Mouse (Mus musculus): ENCODE data around the gene Evi2b. TPM values are rescaled to one million over a fixed set of nuclear protein-coding genes. Genes with fewer than 3 reads are reported as not detected.

Evi2b gene
- polyA plus RNA-seq, 1 experiment from 2014 or later, result 0.39 TPM

DNA sequence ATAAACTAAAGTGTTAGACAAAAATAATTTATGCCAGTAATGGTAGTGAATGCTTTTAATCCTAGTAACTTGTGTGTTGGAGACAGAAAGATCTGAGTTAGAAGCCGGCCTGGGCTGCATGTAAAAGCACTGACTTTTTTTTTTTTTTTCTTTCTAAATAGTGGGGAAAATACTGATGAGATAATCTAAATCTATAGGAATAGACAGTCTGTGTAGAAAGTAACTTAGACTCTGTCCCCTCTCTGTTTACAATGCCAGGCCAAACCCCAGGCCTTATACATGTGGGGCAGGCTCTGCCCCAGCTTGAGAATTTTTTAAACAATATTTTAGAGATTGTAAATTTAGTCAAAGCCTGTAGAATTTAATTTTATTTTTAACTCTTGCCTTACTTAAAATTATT is 618 bp downstream of the Evi2b start:
- no peak overlapping the region for H3K27ac ChIP-seq (replicated peaks in 1 of 2; ENCODE audit: control insufficient read depth in 1 of 2, insufficient read depth in 1 of 2, low read depth in 2 of 2, low read length in 2 of 2)
- H3K4me3 ChIP-seq (ENCODE audit: control insufficient read depth in 1 of 2, insufficient read depth in 1 of 2, low read depth in 1 of 2, low read length in 2 of 2), result no peak overlapping the region
- no peaks in the 10 kb centered on the region for H3K9me3 ChIP-seq (ENCODE audit: control insufficient read depth, low read length)
- H3K4me2 ChIP-seq (ENCODE audit: low read length), result no peak overlapping the region
- H3K36me3 ChIP-seq (ENCODE audit: control insufficient read depth, insufficient read depth, low read length), result peaks cover 3% of the 10 kb centered on the region; the same call in 1 of the 2 replicates
- no peak overlapping the region for H3K9ac ChIP-seq (ENCODE audit: low read length)
- no peak for ATAC-seq (ENCODE audit: insufficient number of reproducible peaks, insufficient read depth, low FRiP score, low read depth)
- H3K4me1 ChIP-seq (ENCODE audit: control insufficient read depth in 2 of 2, insufficient read depth in 2 of 2, low read length in 2 of 2), result peaks cover 6 to 10% of the 10 kb centered on the region in 2 experiments; a peak in 3 of 4 replicates
- H3K27me3 ChIP-seq (ENCODE audit: control insufficient read depth, insufficient read depth, low read length), result no peaks in the 10 kb centered on the region
- 84% methylated on average over 1 of the region's 1 CpGs for WGBS

DNA sequence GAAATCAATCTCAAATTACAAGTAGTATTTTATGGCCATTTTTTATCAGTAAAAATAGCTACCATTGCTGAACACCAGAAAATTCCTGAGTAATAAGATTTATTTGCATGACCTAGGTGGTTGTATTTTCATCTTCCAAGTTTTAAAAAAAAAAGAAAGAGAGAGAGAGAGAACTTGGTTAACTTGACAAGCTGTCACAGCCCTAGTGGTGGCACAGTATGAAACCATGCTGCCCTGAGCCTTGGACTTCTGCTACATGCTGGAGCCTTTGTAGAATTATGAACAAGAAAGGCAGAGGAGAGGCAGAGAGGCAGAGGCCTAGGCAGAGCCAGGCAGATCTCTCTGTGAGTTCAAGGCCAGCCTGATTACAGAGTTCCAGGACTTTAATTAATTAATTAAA is 1.6 kb downstream of the Evi2b start:
- Histone ChIP-seq H3K9me3 (ENCODE audit: control insufficient read depth, low read length) (no peaks in the 10 kb centered on the region), H3K27ac (replicated peaks in 1 of 2; ENCODE audit: control insufficient read depth in 1 of 2, insufficient read depth in 1 of 2, low read depth in 2 of 2, low read length in 2 of 2) (no peak overlapping the region), H3K27me3 (ENCODE audit: control insufficient read depth, insufficient read depth, low read length) (no peaks in the 10 kb centered on the region), H3K4me1 (ENCODE audit: control insufficient read depth in 2 of 2, insufficient read depth in 2 of 2, low read length in 2 of 2) (peaks cover under 1 to 4% of the 10 kb centered on the region in 2 experiments; a peak in 3 of 4 replicates), H3K4me3 (ENCODE audit: control insufficient read depth in 1 of 2, insufficient read depth in 1 of 2, low read depth in 1 of 2, low read length in 2 of 2) (no peak overlapping the region), H3K9ac (ENCODE audit: low read length) (no peak overlapping the region), H3K4me2 (ENCODE audit: low read length) (no peak overlapping the region), H3K36me3 (ENCODE audit: control insufficient read depth, insufficient read depth, low read length) (0 out of 2 replicates have a peak, but pooled peaks cover 3% of the 10 kb centered on the region)
- ATAC-seq (ENCODE audit: insufficient number of reproducible peaks, insufficient read depth, low FRiP score, low read depth), result no peak

DNA sequence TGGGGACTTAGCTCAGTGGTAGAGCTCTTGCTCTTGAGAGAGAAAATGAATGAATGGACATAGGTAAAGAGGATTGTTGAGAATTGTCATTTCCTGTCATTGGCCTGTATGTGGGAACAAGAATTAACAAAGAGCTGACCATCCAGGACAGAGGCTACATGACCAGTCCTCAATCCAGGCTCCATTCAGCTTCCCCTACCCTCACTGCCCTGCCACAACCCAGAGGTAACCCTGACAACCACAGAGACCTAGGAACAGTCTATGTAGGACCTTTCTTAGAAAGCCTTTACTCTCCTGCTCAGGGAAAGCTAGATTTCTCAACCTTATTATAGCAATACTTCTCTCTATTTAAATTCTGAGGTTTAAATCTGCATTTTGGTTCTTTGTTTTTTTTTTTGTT is 2.8 kb downstream of the Evi2b start:
- Histone ChIP-seq H3K27ac (replicated peaks in 1 of 2; ENCODE audit: control insufficient read depth in 1 of 2, insufficient read depth in 1 of 2, low read depth in 2 of 2, low read length in 2 of 2) (no peak overlapping the region), H3K9me3 (ENCODE audit: control insufficient read depth, low read length) (no peaks in the 10 kb centered on the region), H3K9ac (ENCODE audit: low read length) (no peak overlapping the region), H3K4me1 (ENCODE audit: control insufficient read depth in 2 of 2, insufficient read depth in 2 of 2, low read length in 2 of 2) (no peaks in the 10 kb centered on the region; a peak in 1 of 4 replicates), H3K36me3 (ENCODE audit: control insufficient read depth, insufficient read depth, low read length) (0 out of 2 replicates have a peak, but pooled peaks cover 3% of the 10 kb centered on the region), H3K4me2 (ENCODE audit: low read length) (no peak overlapping the region), H3K4me3 (ENCODE audit: control insufficient read depth in 1 of 2, insufficient read depth in 1 of 2, low read depth in 1 of 2, low read length in 2 of 2) (no peak overlapping the region), H3K27me3 (ENCODE audit: control insufficient read depth, insufficient read depth, low read length) (no peaks in the 10 kb centered on the region)
- ATAC-seq (ENCODE audit: insufficient number of reproducible peaks, insufficient read depth, low FRiP score, low read depth), result no peak

DNA sequence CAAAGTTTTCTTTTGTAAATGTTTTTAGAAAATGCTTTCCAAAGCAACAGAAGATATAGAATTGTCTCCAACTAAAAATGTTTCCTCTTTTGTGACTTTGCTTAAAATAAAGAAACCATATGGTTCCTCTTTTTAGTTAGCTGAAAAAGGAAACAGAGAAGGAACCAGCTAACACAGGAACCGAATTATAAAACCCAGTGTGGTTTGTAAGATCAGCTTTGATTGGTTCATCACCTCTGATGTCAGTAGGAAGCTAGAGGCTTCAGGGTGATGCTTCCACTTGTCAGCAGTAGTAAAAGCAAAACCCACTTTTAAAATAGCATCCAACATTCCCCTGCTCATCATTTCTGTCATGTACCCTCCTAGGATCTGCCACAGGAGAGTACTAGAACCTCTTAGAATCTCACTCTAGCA is 3.7 kb downstream of the Evi2b start:
- Histone ChIP-seq H3K27ac (replicated peaks in 1 of 2; ENCODE audit: control insufficient read depth in 1 of 2, insufficient read depth in 1 of 2, low read depth in 2 of 2, low read length in 2 of 2) (no peak overlapping the region), H3K4me2 (ENCODE audit: low read length) (no peak overlapping the region), H3K4me3 (ENCODE audit: control insufficient read depth in 1 of 2, insufficient read depth in 1 of 2, low read depth in 1 of 2, low read length in 2 of 2) (no peak overlapping the region), H3K9me3 (ENCODE audit: control insufficient read depth, low read length) (no peaks in the 10 kb centered on the region), H3K9ac (ENCODE audit: low read length) (no peak overlapping the region), H3K27me3 (ENCODE audit: control insufficient read depth, insufficient read depth, low read length) (no peaks in the 10 kb centered on the region), H3K36me3 (ENCODE audit: control insufficient read depth, insufficient read depth, low read length) (0 out of 2 replicates have a peak, but pooled peaks cover 3% of the 10 kb centered on the region), H3K4me1 (ENCODE audit: control insufficient read depth in 2 of 2, insufficient read depth in 2 of 2, low read length in 2 of 2) (no peaks in the 10 kb centered on the region; a peak in 1 of 4 replicates)
- no peak for ATAC-seq (ENCODE audit: insufficient number of reproducible peaks, insufficient read depth, low FRiP score, low read depth)
- WGBS, result 71% methylated on average over 1 of the region's 1 CpGs

DNA sequence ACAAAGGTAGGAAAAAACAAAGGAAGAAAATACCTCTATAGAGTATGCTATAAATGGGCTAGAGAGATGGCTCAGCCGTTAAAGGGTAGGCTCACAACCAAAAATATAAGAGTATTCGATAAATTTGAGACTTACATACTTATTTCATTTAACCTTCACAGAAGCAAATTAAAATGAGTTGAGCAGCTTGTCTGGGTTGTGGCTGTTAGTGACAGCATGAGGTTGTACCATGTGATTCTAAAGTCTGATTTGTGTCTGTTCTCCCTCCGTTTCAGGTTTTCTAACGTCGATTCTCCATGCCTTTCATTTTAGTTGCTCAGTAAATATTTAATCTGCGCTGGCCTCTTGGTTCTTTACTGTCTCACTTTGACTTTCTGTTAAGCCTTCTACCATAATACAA is 4.3 kb downstream of the Evi2b start:
- H3K4me1 ChIP-seq (ENCODE audit: control insufficient read depth in 2 of 2, insufficient read depth in 2 of 2, low read length in 2 of 2), result no peaks in the 10 kb centered on the region; a peak in 1 of 4 replicates
- 91% methylated on average over 6 of the region's 6 CpGs for WGBS
- H3K27ac ChIP-seq (replicated peaks in 1 of 2; ENCODE audit: control insufficient read depth in 1 of 2, insufficient read depth in 1 of 2, low read depth in 2 of 2, low read length in 2 of 2), result no peak overlapping the region
- H3K4me3 ChIP-seq (ENCODE audit: control insufficient read depth in 1 of 2, insufficient read depth in 1 of 2, low read depth in 1 of 2, low read length in 2 of 2), result no peak overlapping the region
- no peaks in the 10 kb centered on the region for H3K27me3 ChIP-seq (ENCODE audit: control insufficient read depth, insufficient read depth, low read length)
- ATAC-seq (ENCODE audit: insufficient number of reproducible peaks, insufficient read depth, low FRiP score, low read depth), result no peak
- no peaks in the 10 kb centered on the region for H3K9me3 ChIP-seq (ENCODE audit: control insufficient read depth, low read length)
- 0 out of 2 replicates have a peak, but pooled peaks cover 3% of the 10 kb centered on the region for H3K36me3 ChIP-seq (ENCODE audit: control insufficient read depth, insufficient read depth, low read length)
- no peak overlapping the region for H3K9ac ChIP-seq (ENCODE audit: low read length)
- no peak overlapping the region for H3K4me2 ChIP-seq (ENCODE audit: low read length)

DNA sequence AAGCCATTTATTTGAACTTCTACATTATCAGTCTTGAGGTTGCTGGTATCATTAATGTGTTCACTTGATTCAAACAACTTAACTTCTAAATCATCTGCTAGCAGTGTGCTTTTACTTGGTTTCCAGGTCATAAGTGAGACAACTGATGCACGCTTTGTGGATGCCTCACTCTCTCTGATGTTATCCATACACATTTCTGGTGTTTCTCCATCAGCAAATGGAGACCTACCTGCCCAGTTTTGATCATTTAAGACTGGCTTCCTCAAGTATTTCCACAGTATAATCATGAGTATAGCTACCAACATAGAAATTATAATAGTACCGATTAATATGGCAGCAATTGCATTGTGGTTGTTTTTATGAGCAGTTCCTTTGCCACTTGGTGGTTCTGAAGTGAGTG is 7.8 kb downstream of the Evi2b start:
- H3K4me3 ChIP-seq (ENCODE audit: control insufficient read depth in 1 of 2, insufficient read depth in 1 of 2, low read depth in 1 of 2, low read length in 2 of 2), result no peak overlapping the region
- no peaks in the 10 kb centered on the region for H3K27me3 ChIP-seq (ENCODE audit: control insufficient read depth, insufficient read depth, low read length)
- ATAC-seq (ENCODE audit: insufficient number of reproducible peaks, insufficient read depth, low FRiP score, low read depth), result no peak
- H3K36me3 ChIP-seq (ENCODE audit: control insufficient read depth, insufficient read depth, low read length), result no peaks in the 10 kb centered on the region
- no peak overlapping the region for H3K4me2 ChIP-seq (ENCODE audit: low read length)
- H3K27ac ChIP-seq (replicated peaks in 1 of 2; ENCODE audit: control insufficient read depth in 1 of 2, insufficient read depth in 1 of 2, low read depth in 2 of 2, low read length in 2 of 2), result no peak overlapping the region
- 94% methylated on average over 2 of the region's 2 CpGs for WGBS
- no peak overlapping the region for H3K9ac ChIP-seq (ENCODE audit: low read length)
- no peaks in the 10 kb centered on the region for H3K4me1 ChIP-seq (ENCODE audit: control insufficient read depth in 2 of 2, insufficient read depth in 2 of 2, low read length in 2 of 2)
- no peaks in the 10 kb centered on the region for H3K9me3 ChIP-seq (ENCODE audit: control insufficient read depth, low read length)

DNA sequence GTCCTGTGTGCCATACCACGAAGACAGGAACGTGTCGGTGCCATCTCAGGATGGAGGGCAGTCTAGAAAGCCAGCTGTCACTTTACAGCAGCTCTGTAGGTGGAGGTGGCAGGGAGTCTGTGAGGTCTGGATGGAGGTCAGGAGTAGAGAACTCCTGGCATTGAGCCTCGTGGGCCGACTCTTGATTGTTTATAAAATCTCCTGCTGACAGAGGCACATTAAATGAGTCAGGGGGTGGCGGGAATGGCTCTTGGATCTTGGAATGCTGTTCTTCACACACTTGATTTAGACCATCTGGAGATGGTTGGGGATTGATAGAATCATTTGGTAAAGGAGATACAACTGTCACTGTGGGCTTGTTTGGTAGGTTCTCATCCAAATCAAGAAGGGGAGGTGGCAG is 8.2 kb downstream of the Evi2b start:
- Histone ChIP-seq H3K9me3 (ENCODE audit: control insufficient read depth, low read length) (no peaks in the 10 kb centered on the region), H3K27ac (replicated peaks in 1 of 2; ENCODE audit: control insufficient read depth in 1 of 2, insufficient read depth in 1 of 2, low read depth in 2 of 2, low read length in 2 of 2) (no peak overlapping the region), H3K36me3 (ENCODE audit: control insufficient read depth, insufficient read depth, low read length) (no peaks in the 10 kb centered on the region), H3K4me2 (ENCODE audit: low read length) (no peak overlapping the region), H3K4me3 (ENCODE audit: control insufficient read depth in 1 of 2, insufficient read depth in 1 of 2, low read depth in 1 of 2, low read length in 2 of 2) (no peak overlapping the region), H3K9ac (ENCODE audit: low read length) (no peak overlapping the region), H3K4me1 (ENCODE audit: control insufficient read depth in 2 of 2, insufficient read depth in 2 of 2, low read length in 2 of 2) (no peaks in the 10 kb centered on the region), H3K27me3 (ENCODE audit: control insufficient read depth, insufficient read depth, low read length) (no peaks in the 10 kb centered on the region)
- 77% methylated on average over 6 of the region's 6 CpGs for WGBS
- no peak for ATAC-seq (ENCODE audit: insufficient number of reproducible peaks, insufficient read depth, low FRiP score, low read depth)

DNA sequence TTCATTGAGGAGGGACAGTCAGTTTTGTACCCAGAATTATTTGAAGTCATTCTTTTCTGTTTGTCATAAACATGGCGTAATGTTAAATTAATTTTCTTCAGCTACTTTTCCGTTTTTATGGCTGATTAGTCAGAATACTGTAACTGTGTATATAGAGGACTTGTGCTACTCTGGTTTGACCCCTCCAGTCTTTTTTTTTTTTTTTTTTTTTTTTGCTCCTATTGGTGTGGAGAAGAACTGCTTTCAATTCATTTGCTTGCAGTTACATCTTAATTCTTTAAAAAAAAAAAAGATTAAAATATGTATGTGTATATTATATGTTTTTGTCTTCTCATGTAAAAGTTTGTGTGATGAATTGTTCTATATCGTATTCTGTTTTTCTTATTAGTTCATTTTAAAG is 11.6 kb downstream of the Evi2b start:
- H3K9ac ChIP-seq (ENCODE audit: low read length), result no peak overlapping the region
- no peaks in the 10 kb centered on the region for H3K9me3 ChIP-seq (ENCODE audit: control insufficient read depth, low read length)
- H3K4me2 ChIP-seq (ENCODE audit: low read length), result no peak overlapping the region
- no peak overlapping the region for H3K4me3 ChIP-seq (ENCODE audit: control insufficient read depth in 1 of 2, insufficient read depth in 1 of 2, low read depth in 1 of 2, low read length in 2 of 2)
- no peaks in the 10 kb centered on the region for H3K4me1 ChIP-seq (ENCODE audit: control insufficient read depth in 2 of 2, insufficient read depth in 2 of 2, low read length in 2 of 2)
- ATAC-seq (ENCODE audit: insufficient number of reproducible peaks, insufficient read depth, low FRiP score, low read depth), result no peak
- no peaks in the 10 kb centered on the region for H3K27me3 ChIP-seq (ENCODE audit: control insufficient read depth, insufficient read depth, low read length)
- H3K27ac ChIP-seq (replicated peaks in 1 of 2; ENCODE audit: control insufficient read depth in 1 of 2, insufficient read depth in 1 of 2, low read depth in 2 of 2, low read length in 2 of 2), result no peak overlapping the region
- WGBS, result 94% methylated on average over 3 of the region's 3 CpGs
- no peaks in the 10 kb centered on the region for H3K36me3 ChIP-seq (ENCODE audit: control insufficient read depth, insufficient read depth, low read length)
